Mouse (Mus musculus): ENCODE measurements at regions not wholly inside any gene's neighbourhood (a gene's known extent, or its start where the extent isn't known, plus 50 kb on each side); places are given as distances from the start of the nearest gene placed in this dataset.

DNA sequence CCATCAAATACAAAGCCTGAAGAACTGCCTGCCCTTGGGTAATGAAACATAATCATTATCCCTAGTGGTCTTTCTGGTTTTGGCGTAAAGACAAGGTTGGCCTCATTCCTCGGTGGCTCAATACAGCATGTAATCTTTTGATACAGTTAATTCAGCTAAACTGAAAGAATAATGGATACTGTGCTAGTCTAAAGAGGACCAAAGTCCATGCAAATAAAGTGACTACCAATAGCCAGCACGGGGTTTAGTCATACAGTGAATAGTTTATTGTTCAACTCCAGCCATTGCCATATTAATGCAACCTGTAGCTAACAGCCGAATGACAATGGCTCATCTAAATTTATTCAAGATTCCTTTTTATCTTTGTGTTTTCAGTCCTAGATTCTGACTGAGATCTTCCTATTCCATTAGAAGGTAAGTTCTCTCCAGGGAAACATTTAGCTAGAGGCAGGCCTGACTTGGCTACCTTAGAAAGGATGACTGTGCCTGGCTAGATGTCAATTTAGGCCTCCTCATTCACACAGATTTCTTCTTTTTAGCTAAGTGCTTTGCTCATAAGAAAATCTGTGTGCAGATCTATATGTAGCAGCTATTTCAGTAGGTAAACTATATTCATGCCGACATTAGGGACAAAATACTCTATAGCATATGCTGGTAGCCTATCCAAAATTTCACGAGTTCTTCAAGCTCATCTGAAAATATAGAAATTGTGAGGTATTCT is 74.4 kb downstream of the Arrdc3 start:
- Histone ChIP-seq H3K4me1 (ENCODE audit: control insufficient read depth, insufficient read depth, low read length) (no peaks in the 10 kb centered on the region), H3K27ac (replicated peaks; ENCODE audit: low read depth, low read length) (no peak overlapping the region), H3K9ac (replicated peaks; ENCODE audit: low read length) (no peak overlapping the region), H3K36me3 (ENCODE audit: control insufficient read depth, insufficient read depth, low read length) (no peaks in the 10 kb centered on the region), H3K9me3 (ENCODE audit: control insufficient read depth, low read length) (no peaks in the 10 kb centered on the region), H3K27me3 (ENCODE audit: control insufficient read depth, insufficient read depth, low read length) (no peaks in the 10 kb centered on the region), H3K4me3 (replicated peaks; ENCODE audit: low read depth, low read length) (no peak overlapping the region), H3K4me2 (ENCODE audit: low read length) (no peak overlapping the region)
- ATAC-seq (ENCODE audit: low FRiP score, low TSS enrichment) (no peak), DNase-seq (peak; percentile 12)
- 54% methylated on average over 6 of the region's 6 CpGs for WGBS

DNA sequence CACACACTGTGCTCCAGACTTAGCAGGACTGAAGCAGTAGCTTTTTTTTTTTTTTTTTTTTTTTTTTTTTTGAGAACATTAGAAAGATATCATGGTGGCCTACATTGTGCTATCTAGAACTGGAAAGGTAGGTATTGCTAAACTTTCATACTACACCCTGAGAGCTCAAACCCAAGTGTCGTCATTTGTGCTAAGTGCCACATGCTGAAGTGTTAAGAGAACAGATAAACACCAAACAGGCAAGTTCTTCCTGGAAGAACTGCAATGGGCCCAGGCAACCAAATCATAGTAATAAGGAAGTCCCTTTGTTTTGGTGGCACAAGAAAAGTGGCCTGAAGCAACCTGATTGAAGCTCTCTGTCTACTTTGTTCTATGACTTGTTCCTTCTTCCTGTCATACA is 76.6 kb downstream of the Arrdc3 start:
- H3K27me3 ChIP-seq (ENCODE audit: control insufficient read depth, insufficient read depth, low read length) = peaks cover 6% of the 10 kb centered on the region; the same call in 1 of the 2 replicates
- ATAC-seq (ENCODE audit: low FRiP score, low TSS enrichment) = no peak
- no peak overlapping the region for H3K9ac ChIP-seq (replicated peaks; ENCODE audit: low read length)
- H3K27ac ChIP-seq (replicated peaks; ENCODE audit: low read depth, low read length) = no peak overlapping the region
- H3K4me3 ChIP-seq (replicated peaks; ENCODE audit: low read depth, low read length) = no peak overlapping the region
- DNase-seq = no peak
- H3K4me1 ChIP-seq (ENCODE audit: control insufficient read depth, insufficient read depth, low read length) = no peaks in the 10 kb centered on the region
- H3K9me3 ChIP-seq (ENCODE audit: control insufficient read depth, low read length) = no peaks in the 10 kb centered on the region
- no peak overlapping the region for H3K4me2 ChIP-seq (ENCODE audit: low read length)
- no peaks in the 10 kb centered on the region for H3K36me3 ChIP-seq (ENCODE audit: control insufficient read depth, insufficient read depth, low read length)
- 92% methylated on average over 1 of the region's 1 CpGs for WGBS

DNA sequence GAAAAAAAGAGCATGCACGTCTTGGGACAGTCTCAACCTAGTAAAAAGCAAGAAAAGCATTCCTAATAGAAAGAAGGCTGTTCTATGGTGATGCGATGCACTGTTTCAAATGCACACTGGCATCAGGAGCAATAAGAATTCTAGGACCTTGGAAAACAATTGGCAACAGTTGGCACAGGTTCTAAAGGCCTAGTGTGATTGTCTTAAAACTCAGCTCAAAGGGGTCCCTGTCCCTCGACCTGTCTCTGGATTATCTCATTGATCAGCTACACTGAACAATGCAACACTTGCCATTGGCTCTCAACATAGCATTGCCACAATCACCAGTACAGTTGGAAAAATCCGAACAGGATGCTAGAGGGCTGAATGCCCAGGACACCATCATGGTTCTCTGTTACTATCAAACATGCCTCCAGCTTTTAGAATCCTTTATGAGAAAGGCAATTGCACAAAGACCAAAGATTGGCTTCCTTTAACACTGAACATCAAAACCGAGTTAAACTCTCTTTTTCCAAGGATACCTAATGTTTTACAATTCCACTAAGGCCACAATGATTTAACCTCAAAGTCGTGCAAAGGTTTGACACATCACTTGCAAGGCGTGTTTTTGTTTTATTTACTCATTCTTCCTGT is 78.9 kb downstream of the Arrdc3 start:
- DNase-seq = peak; percentile 9
- peak overlapping the region; percentile 68; the same call in 1 of the 2 replicates for H3K9ac ChIP-seq (replicated peaks; ENCODE audit: low read length)
- ATAC-seq (ENCODE audit: low FRiP score, low TSS enrichment) = no peak

DNA sequence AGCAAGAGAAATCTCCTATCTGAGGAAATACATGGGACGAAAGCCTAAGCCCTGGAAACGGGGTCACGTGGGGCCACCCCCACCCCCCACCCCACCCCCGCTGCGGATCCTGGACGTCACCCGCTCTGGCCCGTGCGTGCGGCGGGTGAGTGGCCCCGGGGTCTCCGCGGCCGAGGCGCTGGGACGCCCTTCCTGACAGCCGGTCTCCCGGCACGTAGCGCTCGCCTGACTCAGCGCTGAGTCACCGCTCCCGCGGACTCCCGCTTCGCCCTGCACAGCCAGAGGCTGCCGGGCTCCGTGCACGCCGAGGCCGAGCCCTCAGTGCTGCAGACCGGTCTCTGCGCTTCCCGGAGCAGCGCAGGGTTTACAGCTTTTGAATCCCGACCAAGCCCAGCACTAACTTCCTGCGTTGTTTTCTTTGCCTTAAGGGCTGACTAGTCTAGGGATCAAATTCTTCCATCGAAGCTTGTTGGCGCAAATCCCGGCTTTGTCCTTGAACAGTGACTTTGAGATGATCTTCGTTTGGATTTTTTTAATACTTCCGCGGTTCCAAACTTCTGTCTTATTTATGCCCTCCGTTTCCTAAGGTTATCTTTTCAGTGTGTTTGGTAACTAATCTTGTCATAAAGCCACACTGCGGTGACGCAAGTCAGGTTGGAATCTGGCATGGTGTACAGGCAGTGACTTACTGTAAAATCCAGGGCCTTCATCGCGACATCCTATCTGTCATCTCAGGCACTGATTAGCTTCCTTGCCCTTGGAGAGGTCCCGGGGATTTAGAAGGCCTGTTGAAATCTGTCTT is 79.8 kb downstream of the Arrdc3 start:
- Histone ChIP-seq H3K27ac (replicated peaks; ENCODE audit: low read depth, low read length) (peak overlapping the region; percentile 55), H3K9me3 (ENCODE audit: control insufficient read depth, low read length) (no peaks in the 10 kb centered on the region), H3K27me3 (ENCODE audit: control insufficient read depth, insufficient read depth, low read length) (peaks cover 6% of the 10 kb centered on the region; the same call in 1 of the 2 replicates), H3K4me2 (ENCODE audit: low read length) (peak overlapping the region; percentile 76), H3K4me1 (ENCODE audit: control insufficient read depth, insufficient read depth, low read length) (no peaks in the 10 kb centered on the region), H3K4me3 (replicated peaks; ENCODE audit: low read depth, low read length) (peak overlapping the region; percentile 54), H3K36me3 (ENCODE audit: control insufficient read depth, insufficient read depth, low read length) (no peaks in the 10 kb centered on the region), H3K9ac (replicated peaks; ENCODE audit: low read length) (peak overlapping the region; percentile 68)
- DNase-seq (peak; percentile 91), ATAC-seq (ENCODE audit: low FRiP score, low TSS enrichment) (peak; percentile 94)
- 6% methylated on average over 51 of the region's 51 CpGs for WGBS

More for the DNA sequence above, 78.9 kb downstream of the Arrdc3 start:
- Histone ChIP-seq H3K9me3 (ENCODE audit: control insufficient read depth, low read length) (no peaks in the 10 kb centered on the region), H3K27ac (replicated peaks; ENCODE audit: low read depth, low read length) (no peak overlapping the region), H3K4me3 (replicated peaks; ENCODE audit: low read depth, low read length) (peak overlapping the region; percentile 54), H3K4me2 (ENCODE audit: low read length) (peak overlapping the region; percentile 76), H3K27me3 (ENCODE audit: control insufficient read depth, insufficient read depth, low read length) (peaks cover 6% of the 10 kb centered on the region; the same call in 1 of the 2 replicates), H3K36me3 (ENCODE audit: control insufficient read depth, insufficient read depth, low read length) (no peaks in the 10 kb centered on the region), H3K4me1 (ENCODE audit: control insufficient read depth, insufficient read depth, low read length) (no peaks in the 10 kb centered on the region)
- WGBS = 41% methylated on average over 7 of the region's 7 CpGs

- H3K4me1 ChIP-seq (ENCODE audit: control insufficient read depth, insufficient read depth, low read length) = no peaks in the 10 kb centered on the region
- H3K9me3 ChIP-seq (ENCODE audit: control insufficient read depth, low read length) = no peaks in the 10 kb centered on the region
- no peak overlapping the region for H3K9ac ChIP-seq (replicated peaks; ENCODE audit: low read length)
- DNase-seq = no peak
- WGBS = 79% methylated on average over 11 of the region's 11 CpGs
- H3K27ac ChIP-seq (replicated peaks; ENCODE audit: low read depth, low read length) = no peak overlapping the region
- no peaks in the 10 kb centered on the region for H3K36me3 ChIP-seq (ENCODE audit: control insufficient read depth, insufficient read depth, low read length)
- ATAC-seq (ENCODE audit: low FRiP score, low TSS enrichment) = no peak
- H3K4me3 ChIP-seq (replicated peaks; ENCODE audit: low read depth, low read length) = no peak overlapping the region
- H3K4me2 ChIP-seq (ENCODE audit: low read length) = peak overlapping the region; percentile 76
- H3K27me3 ChIP-seq (ENCODE audit: control insufficient read depth, insufficient read depth, low read length) = peaks cover 6% of the 10 kb centered on the region; the same call in 1 of the 2 replicates
Observed at GRCm38 (mm10) chr13:80963591-80963940, 80.4 kb downstream of the Arrdc3 start.

GRCm38 (mm10) chr13:80971664-80972063 is 88.5 kb downstream of the Arrdc3 start:
- Histone ChIP-seq H3K9ac (replicated peaks; ENCODE audit: low read length) (no peak overlapping the region), H3K27ac (replicated peaks; ENCODE audit: low read depth, low read length) (no peak overlapping the region), H3K4me2 (ENCODE audit: low read length) (no peak overlapping the region), H3K36me3 (ENCODE audit: control insufficient read depth, insufficient read depth, low read length) (no peaks in the 10 kb centered on the region), H3K4me3 (replicated peaks; ENCODE audit: low read depth, low read length) (no peak overlapping the region), H3K9me3 (ENCODE audit: control insufficient read depth, low read length) (no peaks in the 10 kb centered on the region), H3K4me1 (ENCODE audit: control insufficient read depth, insufficient read depth, low read length) (no peaks in the 10 kb centered on the region), H3K27me3 (ENCODE audit: control insufficient read depth, insufficient read depth, low read length) (no peaks in the 10 kb centered on the region)
- DNase-seq = no peak
- ATAC-seq (ENCODE audit: low FRiP score, low TSS enrichment) = no peak
- WGBS = 86% methylated on average over 3 of the region's 3 CpGs

DNA sequence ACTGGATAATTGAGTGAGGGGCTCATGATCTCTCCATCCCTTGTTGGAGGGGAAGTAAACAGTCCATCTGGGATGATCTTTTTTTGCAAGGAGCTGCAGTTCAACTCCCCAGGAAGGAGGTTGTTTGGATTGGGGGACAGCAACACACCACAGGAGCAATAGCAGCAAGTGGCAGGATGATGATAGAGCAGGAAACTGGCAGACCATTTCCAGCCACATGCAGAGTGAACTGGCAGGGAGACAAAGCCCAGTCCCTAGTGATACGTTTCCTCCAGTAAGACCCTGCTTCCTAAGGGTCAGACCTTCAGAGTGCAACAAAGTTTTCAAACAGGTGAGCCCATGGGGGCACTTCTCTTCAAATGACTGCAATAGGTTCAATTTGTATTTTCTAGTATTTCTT is 91.2 kb downstream of the Arrdc3 start:
- Histone ChIP-seq H3K9me3 (ENCODE audit: control insufficient read depth, low read length) (no peaks in the 10 kb centered on the region), H3K9ac (replicated peaks; ENCODE audit: low read length) (no peak overlapping the region), H3K27me3 (ENCODE audit: control insufficient read depth, insufficient read depth, low read length) (no peaks in the 10 kb centered on the region), H3K27ac (replicated peaks; ENCODE audit: low read depth, low read length) (no peak overlapping the region), H3K4me3 (replicated peaks; ENCODE audit: low read depth, low read length) (no peak overlapping the region), H3K36me3 (ENCODE audit: control insufficient read depth, insufficient read depth, low read length) (no peaks in the 10 kb centered on the region), H3K4me1 (ENCODE audit: control insufficient read depth, insufficient read depth, low read length) (no peaks in the 10 kb centered on the region), H3K4me2 (ENCODE audit: low read length) (no peak overlapping the region)
- DNase-seq (no peak), ATAC-seq (ENCODE audit: low FRiP score, low TSS enrichment) (no peak)
- 56% methylated on average over 1 of the region's 1 CpGs for WGBS

GRCm38 (mm10) chr13:80977266-80977665 is 94.1 kb downstream of the Arrdc3 start:
- Histone ChIP-seq H3K27ac (replicated peaks; ENCODE audit: low read depth, low read length) (no peak overlapping the region), H3K4me1 (ENCODE audit: control insufficient read depth, insufficient read depth, low read length) (no peaks in the 10 kb centered on the region), H3K9ac (replicated peaks; ENCODE audit: low read length) (no peak overlapping the region), H3K4me2 (ENCODE audit: low read length) (no peak overlapping the region), H3K9me3 (ENCODE audit: control insufficient read depth, low read length) (no peaks in the 10 kb centered on the region), H3K27me3 (ENCODE audit: control insufficient read depth, insufficient read depth, low read length) (no peaks in the 10 kb centered on the region), H3K4me3 (replicated peaks; ENCODE audit: low read depth, low read length) (no peak overlapping the region), H3K36me3 (ENCODE audit: control insufficient read depth, insufficient read depth, low read length) (no peaks in the 10 kb centered on the region)
- ATAC-seq (ENCODE audit: low FRiP score, low TSS enrichment) (no peak), DNase-seq (no peak)
- 92% methylated on average over 3 of the region's 3 CpGs for WGBS
